Mouse (Mus musculus) lung, postnatal 0 days (tissue): ENCODE measurements around the gene Polr3a. TPM values are rescaled to one million over a fixed set of nuclear protein-coding genes. Genes with fewer than 3 reads are reported as not detected.
"Not testable (repeated sequence)": the region's sequence is repeated elsewhere in the genome, so short reads cannot be mapped to it uniquely, and the experiment has no call there.

Experiments used
- ATAC-seq: fragments of 200-750 bp; cut with Nextera tagmentation; 2 replicates; pipeline ENCODE4 v1.8.0; 2017; ENCODE audit warnings: moderate library complexity
- DNase-seq: peaks from one replicate; pipeline ENCODE4 v3.0.0-alpha.2; 2016; ENCODE audit warnings: low spot score
- H3K27ac ChIP-seq: fragments of 300-500 bp; sonication (generic); 2 replicates; pipeline ENCODE4 v1.5.1; 2014; ENCODE audit warnings: antibody characterized with exemption, mild to moderate bottlenecking, low read length, mixed read lengths
- H3K27me3 ChIP-seq: fragments of 300-500 bp; sonication (generic); replicated peaks from 2 replicates; pipeline ENCODE4 v1.6.1; 2014; ENCODE audit warnings: low read length, mixed read lengths; ENCODE audit not compliant: insufficient read depth
- H3K36me3 ChIP-seq: fragments of 300-500 bp; sonication (generic); 2 replicates; pipeline ENCODE4 v1.6.1; 2014; ENCODE audit warnings: low read length, mixed read lengths; ENCODE audit not compliant: insufficient read depth
- H3K4me1 ChIP-seq: fragments of 300-500 bp; sonication (generic); 2 replicates; pipeline ENCODE4 v1.6.1; 2014; ENCODE audit warnings: antibody characterized with exemption, low read depth, low read length, mixed read lengths; ENCODE audit not compliant: insufficient read depth
- H3K4me2 ChIP-seq: fragments of 300-500 bp; sonication (generic); replicated peaks from 2 replicates; pipeline ENCODE4 v1.6.1; 2014; ENCODE audit warnings: low read depth, mild to moderate bottlenecking, low read length, moderate library complexity, mixed read lengths
- H3K4me3 ChIP-seq: fragments of 300-500 bp; sonication (generic); 2 replicates; pipeline ENCODE4 v1.5.1; 2014; ENCODE audit warnings: low read depth, low read length
- H3K9ac ChIP-seq: fragments of 300-500 bp; sonication (generic); replicated peaks from 2 replicates; pipeline ENCODE4 v1.6.1; 2014; ENCODE audit warnings: low read depth, mild to moderate bottlenecking
- H3K9me3 ChIP-seq: fragments of 300-500 bp; sonication (generic); 2 replicates; pipeline ENCODE4 v1.6.1; 2016; ENCODE audit warnings: low read length, mixed read lengths
- CTCF ChIP-seq: IDR thresholded peaks from 2 replicates; pipeline ENCODE4 v1.5.1; 2016; ENCODE audit warnings: antibody characterized with exemption, mild to moderate bottlenecking
- EP300 ChIP-seq: IDR thresholded peaks from 2 replicates; pipeline ENCODE4 v1.6.1; 2016; ENCODE audit warnings: antibody characterized with exemption, mild to moderate bottlenecking, control low read depth
- WGBS: fragments of 180-500 bp; shearing (Covaris S2); extraction: QIAGEN DNeasy Blood & Tissue Kit; methylation state at CpG from one replicate; pipeline ENCODE4 v1.1.7; 2014; 5-methylcytosine and 5-hydroxymethylcytosine counted together
- polyA plus RNA-seq: library from polyadenylated mRNA; unstranded; fragments of >200 nt; fragmentation: Nextera tagmentation; extraction: Ambion mirVana; gene quantifications from 2 replicates; pipeline ENCODE4 v1.2.1, GENCODE M21; 2015

The Polr3a gene
- polyA plus RNA-seq, 1 experiment from 2014 or later = 8.4 TPM

DNA sequence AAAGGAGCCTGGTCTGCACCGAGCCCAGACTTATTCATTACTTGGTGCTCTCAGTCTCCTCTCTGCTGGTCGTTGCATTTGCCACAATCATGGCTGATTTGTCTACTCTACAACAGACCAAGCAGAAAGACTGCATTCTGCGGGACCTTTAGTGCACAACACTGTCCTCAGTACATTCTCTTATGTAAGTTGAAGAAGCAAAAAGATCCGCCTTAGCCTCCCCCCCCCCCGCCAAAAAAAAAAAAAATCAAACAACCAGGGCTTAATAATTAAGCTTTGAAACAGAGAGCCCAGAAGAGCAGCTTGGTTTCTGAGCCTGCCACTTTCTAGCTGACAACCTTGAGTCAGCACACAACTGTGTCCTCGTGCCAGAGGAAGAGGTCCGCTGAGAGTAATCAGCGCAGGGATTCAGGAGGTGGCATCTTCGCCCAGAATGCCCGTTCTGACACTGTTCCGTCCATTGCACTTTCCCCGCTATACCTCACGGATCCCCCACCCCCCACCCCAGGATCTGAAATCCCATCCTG, 554 bp downstream of the Polr3a start:
- Histone ChIP-seq H3K27me3 (no peaks in the 10 kb centered on the region), H3K9ac (peak overlapping the region; percentile 74), H3K4me1 (peaks cover 3% of the 10 kb centered on the region; the same call in 1 of the 2 replicates), H3K27ac (peak overlapping the region; percentile 60), H3K36me3 (peaks cover 22% of the 10 kb centered on the region), H3K4me2 (peak overlapping the region; percentile 75), H3K9me3 (no peaks in the 10 kb centered on the region), H3K4me3 (peak overlapping the region; percentile 60)
- DNase-seq (no peak), ATAC-seq (peak; percentile 11; the same call in 1 of the 2 replicates)
- no peak for TF ChIP-seq CTCF
- TF ChIP-seq EP300 = no peak
- WGBS = 5% methylated on average over 13 of the region's 13 CpGs

- WGBS = 77% methylated on average over 6 of the region's 6 CpGs
These were observed 18.1 kb downstream of the Polr3a start for GRCm38 (mm10) chr14:24468806-24469205.

DNA sequence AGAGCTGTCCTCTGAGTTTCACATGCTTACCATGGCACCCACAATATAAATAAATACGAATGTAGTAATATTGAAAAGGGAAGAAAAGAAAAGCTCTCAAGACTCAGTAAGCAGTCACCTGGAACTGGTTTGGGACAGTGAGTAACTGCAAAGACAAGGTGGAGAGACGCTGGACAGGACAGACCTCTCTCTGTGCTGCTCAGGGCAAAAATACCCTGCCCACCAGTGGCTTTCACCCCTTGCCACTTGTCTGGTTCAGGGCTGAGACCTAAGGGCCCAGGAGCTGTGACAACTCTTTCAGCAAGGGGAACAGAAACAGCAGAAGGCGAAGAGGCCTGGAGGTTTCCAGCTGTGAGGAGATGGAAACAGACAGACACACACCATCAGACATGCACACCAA, 28.7 kb downstream of the Polr3a start:
- H3K4me2 ChIP-seq = no peak overlapping the region
- DNase-seq (no peak), ATAC-seq (no peak)
- H3K4me1 ChIP-seq = no peaks in the 10 kb centered on the region
- H3K4me3 ChIP-seq = no peak overlapping the region
- H3K36me3 ChIP-seq = peaks cover 65% of the 10 kb centered on the region
- no peaks in the 10 kb centered on the region for H3K27me3 ChIP-seq
- TF ChIP-seq CTCF (no peak), EP300 (no peak)
- WGBS = 93% methylated on average over 3 of the region's 3 CpGs
- H3K9ac ChIP-seq = no peak overlapping the region
- no peaks in the 10 kb centered on the region for H3K9me3 ChIP-seq
- H3K27ac ChIP-seq = no peak overlapping the region

More at GRCm38 (mm10) chr14:24468806-24469205, 18.1 kb downstream of the Polr3a start:
- H3K9ac ChIP-seq = no peak overlapping the region
- peaks cover 62% of the 10 kb centered on the region for H3K36me3 ChIP-seq
- H3K9me3 ChIP-seq = no peaks in the 10 kb centered on the region
- H3K4me2 ChIP-seq = no peak overlapping the region
- no peak for TF ChIP-seq CTCF
- TF ChIP-seq EP300 = no peak
- H3K27me3 ChIP-seq = no peaks in the 10 kb centered on the region
- DNase-seq (no peak), ATAC-seq (no peak)
- H3K4me1 ChIP-seq = no peaks in the 10 kb centered on the region
- no peak overlapping the region for H3K27ac ChIP-seq
- no peak overlapping the region for H3K4me3 ChIP-seq

GRCm38 (mm10) chr14:24443529-24443928, 43.3 kb downstream of the Polr3a start:
- not testable (repeated sequence) for H3K36me3 ChIP-seq, H3K9me3 ChIP-seq, H3K4me3 ChIP-seq, ATAC-seq, H3K4me1 ChIP-seq, H3K9ac ChIP-seq, DNase-seq, H3K27me3 ChIP-seq, H3K27ac ChIP-seq, H3K4me2 ChIP-seq
- 66% methylated on average over 4 of the region's 4 CpGs for WGBS

Other genes starting within 250 kb of the Polr3a start
- gene Dlg5, start 241.1 kb downstream of the Polr3a start, polyA plus RNA-seq = 5.7 and 6.0 TPM in 2 replicates
- not detected in 2 replicates for gene E330034G19Rik, start 193.8 kb downstream of the Polr3a start, polyA plus RNA-seq
- gene Rps24, start 67 bp upstream of the Polr3a start, polyA plus RNA-seq = 752 and 791 TPM in 2 replicates